Mouse (Mus musculus) layer of hippocampus, adult 8-10 months (tissue): Measurements from ENCODE around the gene Tead3. TPM values are rescaled to one million over a fixed set of nuclear protein-coding genes. Genes with fewer than 3 reads are reported as not detected.
A peak's percentile ranks its signal among the peaks of the same experiment; 100 is the strongest.
"Not testable (repeated sequence)": the region's sequence is repeated elsewhere in the genome, so short reads cannot be mapped to it uniquely, and the experiment has no call there.

ENCODE experiments used
- DNase-seq, 2 experiments: peaks; one replicate each; pipeline ENCODE4 v3.0.0; 2022; ENCODE audit warnings: low spot score in 2 of 2
- total RNA-seq, 4 experiments: library from RNA; stranded (reverse); gene quantifications; 2 replicates each; pipeline ENCODE4 v1.2.4; 2022

The Tead3 gene
- total RNA-seq, 4 experiments from 2014 or later, result 2.6 to 6.5 (median 4.6) TPM

GRCm38 (mm10) chr17:28331241-28332112 lies 19.1 kb downstream of the Tead3 start:
- DNase-seq, result no peak

- DNase-seq, result not testable (repeated sequence)
Measured at GRCm38 (mm10) chr17:28330590-28330989, 20.0 kb downstream of the Tead3 start.

- no peak for DNase-seq
Measured at GRCm38 (mm10) chr17:28330232-28330546, 20.4 kb downstream of the Tead3 start.

- no peak for DNase-seq
Measured at GRCm38 (mm10) chr17:28329503-28330231, 20.9 kb downstream of the Tead3 start.

- DNase-seq, result no peak
Measured at GRCm38 (mm10) chr17:28328946-28329345, 21.7 kb downstream of the Tead3 start.

GRCm38 (mm10) chr17:28328366-28328928 lies 22.2 kb downstream of the Tead3 start, which contains the start of gene Rpl10a:
Gene Rpl10a, plus strand, starts transcription at chr17:28328471.
- DNase-seq, result peak; percentile 92 to 99

GRCm38 (mm10) chr17:28327673-28328325 lies 22.8 kb downstream of the Tead3 start:
- DNase-seq, result peak in 1 of 2 experiments; percentile 31

- DNase-seq, result no peak
Measured at GRCm38 (mm10) chr17:28326951-28327350, 23.7 kb downstream of the Tead3 start.

- DNase-seq, result no peak
Measured at GRCm38 (mm10) chr17:28325751-28326150, 24.9 kb downstream of the Tead3 start.

- DNase-seq, result not testable (repeated sequence)
Measured at GRCm38 (mm10) chr17:28324416-28324815, 26.2 kb downstream of the Tead3 start.

- no peak for DNase-seq
Measured at GRCm38 (mm10) chr17:28323786-28324185, 26.8 kb downstream of the Tead3 start.

- DNase-seq, result no peak
Measured at GRCm38 (mm10) chr17:28321700-28322099, 28.9 kb downstream of the Tead3 start.

GRCm38 (mm10) chr17:28317725-28318124 lies 32.9 kb downstream of the Tead3 start:
- DNase-seq, result no peak

- no peak for DNase-seq
Measured at GRCm38 (mm10) chr17:28317091-28317490, 33.5 kb downstream of the Tead3 start.

- DNase-seq, result no peak
Measured at GRCm38 (mm10) chr17:28316476-28316875, 34.1 kb downstream of the Tead3 start.

- no peak for DNase-seq
Measured at GRCm38 (mm10) chr17:28315611-28316160, 34.9 kb downstream of the Tead3 start.

- DNase-seq, result no peak
Measured at GRCm38 (mm10) chr17:28313880-28314225, 36.8 kb downstream of the Tead3 start.

GRCm38 (mm10) chr17:28313212-28313879 lies 37.3 kb downstream of the Tead3 start, which contains the start of gene Fance:
Gene Fance, plus strand, starts transcription at chr17:28313519.
- DNase-seq, result peak; percentile 92 to 94

- no peak for DNase-seq
Measured at GRCm38 (mm10) chr17:28312232-28313211, 38.1 kb downstream of the Tead3 start.
